ENCODE assay signal across 20 mouse cellular contexts in the genomic region with DNA sequence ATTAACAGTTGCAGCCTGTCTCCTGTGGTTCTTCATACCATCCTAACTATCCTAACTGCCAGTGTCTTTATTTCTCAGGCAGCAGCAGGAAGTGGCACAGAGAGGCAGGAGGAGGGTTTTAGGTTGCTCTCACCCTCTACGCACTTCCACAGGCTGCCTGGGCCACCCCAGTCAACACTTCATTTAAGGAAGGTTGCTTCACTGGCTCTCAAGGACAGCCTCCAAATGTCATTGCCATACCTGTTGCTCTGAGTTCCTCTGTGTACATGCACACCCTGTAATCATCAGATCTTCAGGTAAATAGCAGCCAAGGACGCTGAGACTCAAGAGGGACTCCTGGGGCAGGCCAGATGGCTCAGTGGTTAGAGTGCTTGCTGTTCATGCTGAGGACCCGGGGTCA.
"Had no signal": no experiment of that assay in that cellular context is flagged by ENCODE, and none has a peak within 500 bp of the region (broad histone marks: within the 10 kb centered on the region; RNA-seq: fewer than 3 reads in every experiment).

No protein-coding gene starts in this region.

- H3K27me3 ChIP-seq: limb, embryonic 12.5 days; limb, embryonic 15.5 days; liver, embryonic 12.5 days; liver, embryonic 15.5 days; lung, embryonic 15.5 days; midbrain, embryonic 12.5 days; midbrain, embryonic 15.5 days; stomach, embryonic 15.5 days had no signal

- H3K4me1 ChIP-seq: limb, embryonic 15.5 days; liver, embryonic 12.5 days; liver, embryonic 15.5 days; midbrain, embryonic 12.5 days; midbrain, embryonic 15.5 days; stomach, embryonic 15.5 days had no signal

- H3K9me3 ChIP-seq: limb, embryonic 12.5 days; limb, embryonic 15.5 days; liver, embryonic 12.5 days; liver, embryonic 15.5 days; lung, embryonic 15.5 days; midbrain, embryonic 12.5 days; midbrain, embryonic 15.5 days; stomach, embryonic 15.5 days had no signal

- H3K9ac ChIP-seq: limb, embryonic 12.5 days; limb, embryonic 15.5 days; liver, embryonic 12.5 days; liver, embryonic 15.5 days; lung, embryonic 15.5 days; midbrain, embryonic 12.5 days; midbrain, embryonic 15.5 days; stomach, embryonic 15.5 days had no signal

- ATAC-seq: liver, embryonic 12.5 days; midbrain, embryonic 15.5 days had no signal

- H3K27ac ChIP-seq: limb, embryonic 12.5 days; limb, embryonic 15.5 days; liver, embryonic 12.5 days; liver, embryonic 15.5 days; lung, embryonic 15.5 days; macrophage; midbrain, embryonic 12.5 days; midbrain, embryonic 15.5 days; stomach, embryonic 15.5 days had no signal

- H3K36me3 ChIP-seq: limb, embryonic 12.5 days; limb, embryonic 15.5 days; liver, embryonic 12.5 days; liver, embryonic 15.5 days; lung, embryonic 15.5 days; midbrain, embryonic 12.5 days; midbrain, embryonic 15.5 days; stomach, embryonic 15.5 days had no signal

- H3K4me3 ChIP-seq: limb, embryonic 12.5 days; limb, embryonic 15.5 days; liver, embryonic 12.5 days; liver, embryonic 15.5 days; lung, embryonic 15.5 days; midbrain, embryonic 12.5 days; midbrain, embryonic 15.5 days; stomach, embryonic 15.5 days had no signal

- H3K4me2 ChIP-seq: limb, embryonic 12.5 days; limb, embryonic 15.5 days; liver, embryonic 12.5 days; liver, embryonic 15.5 days; lung, embryonic 15.5 days; midbrain, embryonic 12.5 days; midbrain, embryonic 15.5 days; stomach, embryonic 15.5 days had no signal

- DNase-seq: kidney, adult 18-20 months; kidney, adult 9 months; kidney, postnatal 14 days; kidney, postnatal 4 days; left cerebral cortex, postnatal 4 days; right cerebral cortex, adult 18-20 months; right cerebral cortex, postnatal 14 days; right cerebral cortex, postnatal 4 days; spleen, adult 18-20 months; thymus, adult 18-20 months; thymus, postnatal 36 days had no signal
